Mouse (Mus musculus) ES-E14 (cell line): ENCODE measurements around the gene Hmgcl. TPM values are rescaled to one million over a fixed set of nuclear protein-coding genes. Genes with fewer than 3 reads are reported as not detected.
A peak's percentile ranks its signal among the peaks of the same experiment; 100 is the strongest.
"Not testable (repeated sequence)": the region's sequence is repeated elsewhere in the genome, so short reads cannot be mapped to it uniquely, and the experiment has no call there.

Source experiments
- DNase-seq: peaks from one replicate; pipeline ENCODE4 v3.0.0-alpha.2; 2013; ENCODE audit warnings: low read depth, low spot score
- H3K27ac ChIP-seq: 2 replicates; pipeline ENCODE4 v1.5.1; 2012; ENCODE audit warnings: low read depth, mild to moderate bottlenecking, low read length, moderate library complexity, mixed read lengths; ENCODE audit not compliant: poor library complexity, insufficient read depth, severe bottlenecking
- H3K36me3 ChIP-seq: 2 replicates; pipeline ENCODE4 v1.6.1; 2012; ENCODE audit warnings: mild to moderate bottlenecking, low read length, moderate library complexity, mixed read lengths; ENCODE audit not compliant: control insufficient read depth, poor library complexity, insufficient read depth, severe bottlenecking
- H3K4me1 ChIP-seq, 2 experiments: fragments of 150-350 bp in 1 of 2; sonication (generic) in 1 of 2; 2 replicates each; pipeline ENCODE4 v1.6.1; 2012; ENCODE audit warnings: low read length in 2 of 2, mild to moderate bottlenecking in 1 of 2, mixed read lengths in 1 of 2; ENCODE audit not compliant: control insufficient read depth in 2 of 2, insufficient read depth in 2 of 2, poor library complexity in 1 of 2
- H3K4me3 ChIP-seq, 2 experiments: fragments of 150-350 bp in 1 of 2; sonication (generic) in 1 of 2; 2 replicates each; pipeline ENCODE4 v1.5.1; 2012; ENCODE audit warnings: low read length in 2 of 2, low read depth in 1 of 2, mild to moderate bottlenecking in 1 of 2, mixed read lengths in 1 of 2; ENCODE audit not compliant: insufficient read depth in 1 of 2, poor library complexity in 1 of 2, severe bottlenecking in 1 of 2
- H3K9ac ChIP-seq: 2 replicates; pipeline ENCODE4 v1.6.1; 2012; ENCODE audit warnings: low read depth, mild to moderate bottlenecking, low read length, mixed read lengths; ENCODE audit not compliant: poor library complexity, insufficient read depth, severe bottlenecking
- H3K9me3 ChIP-seq: fragments of 150-350 bp; sonication (generic); 2 replicates; pipeline ENCODE4 v1.6.1; 2012; ENCODE audit warnings: low read depth, mild to moderate bottlenecking, low read length; ENCODE audit not compliant: control insufficient read depth, insufficient read depth
- CHD2 ChIP-seq: IDR thresholded peaks from 2 replicates; pipeline ENCODE4 v1.6.1; 2014; ENCODE audit warnings: mild to moderate bottlenecking, low read depth, low read length, inconsistent platforms
- HCFC1 ChIP-seq: IDR thresholded peaks from 2 replicates; pipeline ENCODE4 v1.6.1; 2012; ENCODE audit warnings: low read length, inconsistent platforms, borderline replicate concordance; ENCODE audit not compliant: insufficient read depth
- MAFK ChIP-seq: IDR thresholded peaks from 2 replicates; pipeline ENCODE4 v1.6.1; 2014; ENCODE audit warnings: mild to moderate bottlenecking, low read depth, low read length, inconsistent platforms; ENCODE audit not compliant: insufficient read depth
- ZC3H11A ChIP-seq: IDR thresholded peaks from 2 replicates; pipeline ENCODE4 v1.6.1; 2012; ENCODE audit warnings: low read depth, mild to moderate bottlenecking, inconsistent platforms, low read length, borderline replicate concordance
- ZNF384 ChIP-seq: IDR thresholded peaks from 2 replicates; pipeline ENCODE4 v1.6.1; 2012; ENCODE audit warnings: low read depth, low read length, inconsistent platforms
- in situ Hi-C, 2 experiments: fragments of 600-800 bp; cut with MboI; formaldehyde crosslinking; loops; one replicate each; pipeline ENCODE4 v1.15.1; 2025; ENCODE audit warnings: low sequenced_read_pairs in 2 of 2, inconsistent platforms in 1 of 2; ENCODE audit not compliant: unreplicated experiment in 2 of 2
- total RNA-seq: library from RNA; depleted of rRNA; stranded (reverse); fragments of 300-350 nt; gene quantifications from 2 replicates; pipeline ENCODE4 v1.2.3, GENCODE M21; 2012

The Hmgcl gene
- total RNA-seq, 1 experiment, result 15.6 TPM

GRCm38 (mm10) chr4:135972556-135972906 lies 26.3 kb downstream of the Hmgcl start, which contains the start of gene Lypla2:
Gene Lypla2 (minus strand): TSS chr4:135972626.
- peak within 1 kb of the TSS; percentile 89 to 93 for H3K4me3 ChIP-seq
- TF ChIP-seq ZC3H11A (no peak), CHD2 (no peak), ZNF384 (no peak), MAFK (no peak), HCFC1 (no peak)
- in situ Hi-C loops, result no loop called here
- H3K27ac ChIP-seq, result no peak within 1 kb of the TSS
- H3K9me3 ChIP-seq, result no peaks in the 10 kb centered on the region
- H3K9ac ChIP-seq, result peak within 1 kb of the TSS; percentile 85
- H3K4me1 ChIP-seq, result peaks cover 3 to 7% of the 10 kb centered on the region in 2 experiments; a peak in 1 of 4 replicates
- peaks cover 39% of the 10 kb centered on the region for H3K36me3 ChIP-seq
- DNase-seq, result peak; percentile 19

- in situ Hi-C loops, result no loop called here
- Histone ChIP-seq H3K9ac (peak overlapping the region; percentile 85; the same call in 1 of the 2 replicates), H3K27ac (no peak overlapping the region), H3K36me3 (peaks cover 34% of the 10 kb centered on the region), H3K9me3 (no peaks in the 10 kb centered on the region), H3K4me3 (peak overlapping the region; percentile 89 to 93), H3K4me1 (peaks cover 3 to 7% of the 10 kb centered on the region in 2 experiments; a peak in 1 of 4 replicates)
- DNase-seq, result no peak
- TF ChIP-seq ZC3H11A (no peak), ZNF384 (no peak), HCFC1 (no peak), MAFK (no peak), CHD2 (no peak)
Observed at GRCm38 (mm10) chr4:135972911-135973811, 26.9 kb downstream of the Hmgcl start.

GRCm38 (mm10) chr4:135976146-135976545 lies 29.9 kb downstream of the Hmgcl start:
- peaks cover 26% of the 10 kb centered on the region; the same call in 1 of the 2 replicates for H3K36me3 ChIP-seq
- no peak for TF ChIP-seq MAFK
- TF ChIP-seq ZNF384, result no peak
- no peak for TF ChIP-seq CHD2
- TF ChIP-seq ZC3H11A, result no peak
- TF ChIP-seq HCFC1, result no peak

GRCm38 (mm10) chr4:135980223-135980622 lies 34.0 kb downstream of the Hmgcl start:
- H3K36me3 ChIP-seq, result peaks cover 32% of the 10 kb centered on the region

More at GRCm38 (mm10) chr4:135976146-135976545, 29.9 kb downstream of the Hmgcl start:
- no peak overlapping the region for H3K4me3 ChIP-seq
- H3K9ac ChIP-seq, result no peak overlapping the region
- H3K27ac ChIP-seq, result no peak overlapping the region
- in situ Hi-C loops, result no loop called here
- DNase-seq, result no peak
- peaks cover 3 to 5% of the 10 kb centered on the region in 2 experiments; a peak in 1 of 4 replicates for H3K4me1 ChIP-seq
- H3K9me3 ChIP-seq, result no peaks in the 10 kb centered on the region

More at GRCm38 (mm10) chr4:135980223-135980622, 34.0 kb downstream of the Hmgcl start:
- H3K9ac ChIP-seq, H3K9me3 ChIP-seq, DNase-seq, in situ Hi-C loops, H3K4me3 ChIP-seq, H3K27ac ChIP-seq, H3K4me1 ChIP-seq: not testable (repeated sequence)
